Mouse (Mus musculus): Measurements from ENCODE around the gene Klhl40. TPM values are rescaled to one million over a fixed set of nuclear protein-coding genes. Genes with fewer than 3 reads are reported as not detected.

The Klhl40 gene
- total RNA-seq (2017), result not detected in 2 replicates

GRCm38 (mm10) chr9:121777484-121778065 is at the start of gene Klhl40:
Gene Klhl40 (plus strand): TSS chr9:121777607.
- ATAC-seq (ENCODE audit: extremely low read depth, insufficient number of reproducible peaks, low FRiP score, poor library complexity, severe bottlenecking), result no peak

DNA sequence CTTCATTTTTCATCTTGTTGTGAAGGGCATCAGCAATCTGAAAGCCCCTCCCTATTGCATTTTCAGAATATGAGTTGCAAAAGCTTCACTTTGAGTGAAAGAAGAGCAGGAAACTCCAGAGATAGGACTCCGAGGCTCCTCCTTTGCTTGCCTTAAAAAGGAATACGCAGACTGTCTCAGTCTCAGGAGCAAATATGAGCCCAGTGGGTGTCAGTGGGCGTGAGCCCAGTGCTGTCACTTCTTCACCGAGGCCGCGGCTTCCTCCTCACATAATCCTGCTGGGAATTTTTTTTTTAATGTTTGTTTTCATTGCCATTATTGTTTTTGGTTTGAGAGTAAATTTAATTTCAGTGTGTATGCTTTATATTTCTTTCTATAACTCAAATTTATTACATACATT is 36.9 kb upstream of the Klhl40 start:
- ATAC-seq (ENCODE audit: extremely low read depth, insufficient number of reproducible peaks, low FRiP score, poor library complexity, severe bottlenecking), result no peak

DNA sequence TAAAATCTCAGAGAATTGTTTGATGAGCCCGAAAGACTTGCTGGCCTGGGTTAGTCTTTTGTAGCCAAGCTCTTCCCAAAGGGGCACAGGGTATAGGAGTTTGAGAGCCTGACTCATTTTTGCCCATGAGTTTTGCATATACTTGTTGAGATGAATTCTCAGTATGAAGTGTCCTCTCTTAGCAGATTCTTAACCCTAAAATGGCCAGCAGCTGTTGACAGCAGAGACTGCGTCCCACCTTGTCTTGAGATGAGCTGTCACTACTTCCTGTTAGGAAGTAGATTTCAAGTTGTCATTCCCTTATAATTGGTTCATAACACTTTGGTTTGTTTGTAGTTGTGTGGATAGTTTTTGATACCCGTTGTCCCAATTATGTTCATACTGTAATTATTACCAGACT is 36.2 kb upstream of the Klhl40 start:
- no peak for ATAC-seq (ENCODE audit: extremely low read depth, insufficient number of reproducible peaks, low FRiP score, poor library complexity, severe bottlenecking)

DNA sequence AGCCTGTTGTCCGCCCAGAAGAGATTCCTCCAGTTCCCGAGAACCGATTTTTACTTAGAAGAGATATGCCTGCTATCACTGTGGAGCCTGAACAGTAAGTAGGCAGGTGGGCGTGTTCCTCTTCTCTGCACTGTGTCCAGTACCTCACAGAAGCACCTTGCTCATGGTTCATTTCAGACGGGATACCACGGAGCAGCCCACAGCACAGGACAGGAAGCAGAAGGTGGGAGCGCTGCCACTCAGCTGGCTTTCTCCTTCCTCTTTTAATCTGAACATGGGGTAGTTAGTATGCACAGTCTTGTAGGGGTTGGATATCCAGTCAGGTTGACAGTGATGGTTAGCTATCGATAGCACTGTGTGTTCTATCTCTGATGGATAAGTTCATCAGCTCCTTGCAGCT is 33.4 kb upstream of the Klhl40 start:
- ATAC-seq (ENCODE audit: extremely low read depth, insufficient number of reproducible peaks, low FRiP score, poor library complexity, severe bottlenecking), result no peak

GRCm38 (mm10) chr9:121752774-121753173 is 24.6 kb upstream of the Klhl40 start:
- no peak for ATAC-seq (ENCODE audit: extremely low read depth, insufficient number of reproducible peaks, low FRiP score, poor library complexity, severe bottlenecking)

DNA sequence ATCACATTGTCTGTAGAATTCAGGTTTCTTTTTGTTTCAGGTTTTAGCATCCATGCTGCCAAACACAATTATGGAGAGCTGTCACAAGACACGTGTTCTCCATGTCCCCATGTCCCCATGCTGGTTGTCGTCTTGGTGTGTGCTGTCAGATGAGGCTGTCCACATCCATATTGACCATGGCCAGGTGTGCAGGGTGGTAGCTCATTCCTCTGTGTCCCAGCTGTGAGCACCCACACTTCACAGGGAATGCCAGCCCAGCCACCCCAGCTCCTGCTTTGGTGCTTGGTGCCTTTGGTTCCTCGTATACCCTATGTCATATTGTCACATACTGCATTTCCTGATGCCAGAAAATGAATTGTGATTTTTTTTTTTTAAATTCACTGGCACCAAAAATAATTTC is 22.8 kb upstream of the Klhl40 start:
- ATAC-seq (ENCODE audit: extremely low read depth, insufficient number of reproducible peaks, low FRiP score, poor library complexity, severe bottlenecking), result no peak

GRCm38 (mm10) chr9:121756785-121757184 is 20.6 kb upstream of the Klhl40 start:
- ATAC-seq (ENCODE audit: extremely low read depth, insufficient number of reproducible peaks, low FRiP score, poor library complexity, severe bottlenecking), result no peak

DNA sequence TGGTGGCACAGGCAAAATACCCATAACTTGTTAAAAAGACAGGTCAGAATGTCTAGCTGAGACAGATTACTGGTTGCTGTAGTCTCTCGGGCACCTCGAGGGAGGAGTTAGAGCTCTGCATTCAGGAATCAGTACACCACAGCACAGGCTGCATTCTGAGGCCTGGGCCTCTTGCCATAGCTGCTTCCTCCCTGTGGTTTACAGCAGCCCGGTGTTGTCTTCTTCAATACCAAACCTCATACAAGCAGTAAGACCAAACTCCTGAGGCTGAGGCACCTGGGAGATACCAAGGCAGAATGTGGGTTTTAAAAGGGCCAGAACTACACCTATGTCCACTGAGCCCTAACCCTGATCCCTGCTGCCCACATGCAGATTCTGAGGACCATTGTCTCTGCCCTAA is 20.0 kb upstream of the Klhl40 start:
- ATAC-seq (ENCODE audit: extremely low read depth, insufficient number of reproducible peaks, low FRiP score, poor library complexity, severe bottlenecking), result no peak

DNA sequence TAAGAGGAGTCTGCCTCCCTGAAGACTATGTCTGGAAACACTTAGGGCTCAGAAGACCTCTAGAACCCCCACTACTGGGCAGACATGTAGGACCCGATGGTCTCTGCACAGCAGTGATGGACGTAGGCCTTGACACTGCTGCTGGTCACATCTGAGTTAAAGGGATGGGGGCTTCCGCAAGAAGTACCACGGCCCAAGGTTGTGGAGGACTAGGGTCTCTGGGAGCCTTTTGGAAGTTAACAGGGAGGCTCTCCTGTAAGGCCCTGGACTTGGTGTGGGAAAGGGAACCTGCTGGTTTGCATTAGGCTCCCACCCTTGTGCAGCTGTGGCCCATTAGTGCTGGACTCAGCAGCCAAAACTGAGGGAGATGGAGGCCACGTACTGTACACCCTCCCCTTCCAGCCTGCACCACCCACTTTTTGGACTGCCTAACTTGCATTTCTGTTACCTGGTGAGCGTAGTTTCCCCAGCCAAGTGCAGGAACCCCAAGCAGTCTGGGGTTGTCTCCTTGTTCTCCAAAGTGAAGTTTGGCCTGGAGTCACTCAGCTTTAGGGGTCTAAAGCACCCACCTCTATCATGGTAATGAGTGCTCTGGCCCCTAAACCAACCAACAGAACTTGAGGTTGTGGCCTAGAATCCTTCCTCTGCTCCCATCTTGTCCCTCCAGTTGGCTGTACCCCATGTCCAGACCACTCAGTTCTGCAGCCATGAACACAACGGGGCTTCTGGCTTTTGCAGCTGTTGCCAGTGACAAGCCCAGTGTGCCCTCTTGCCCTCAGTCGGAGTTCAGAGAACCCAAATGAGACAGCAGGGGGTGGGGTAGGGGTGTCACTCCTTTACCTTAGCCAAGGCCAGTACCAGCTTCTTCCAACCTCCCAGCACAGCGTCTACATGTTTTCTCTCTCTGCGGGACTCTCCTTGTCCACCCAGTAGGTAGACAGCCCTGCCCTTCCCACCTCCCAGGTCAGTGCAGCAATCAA is 19.3 kb upstream of the Klhl40 start:
- ATAC-seq (ENCODE audit: extremely low read depth, insufficient number of reproducible peaks, low FRiP score, poor library complexity, severe bottlenecking), result no peak

DNA sequence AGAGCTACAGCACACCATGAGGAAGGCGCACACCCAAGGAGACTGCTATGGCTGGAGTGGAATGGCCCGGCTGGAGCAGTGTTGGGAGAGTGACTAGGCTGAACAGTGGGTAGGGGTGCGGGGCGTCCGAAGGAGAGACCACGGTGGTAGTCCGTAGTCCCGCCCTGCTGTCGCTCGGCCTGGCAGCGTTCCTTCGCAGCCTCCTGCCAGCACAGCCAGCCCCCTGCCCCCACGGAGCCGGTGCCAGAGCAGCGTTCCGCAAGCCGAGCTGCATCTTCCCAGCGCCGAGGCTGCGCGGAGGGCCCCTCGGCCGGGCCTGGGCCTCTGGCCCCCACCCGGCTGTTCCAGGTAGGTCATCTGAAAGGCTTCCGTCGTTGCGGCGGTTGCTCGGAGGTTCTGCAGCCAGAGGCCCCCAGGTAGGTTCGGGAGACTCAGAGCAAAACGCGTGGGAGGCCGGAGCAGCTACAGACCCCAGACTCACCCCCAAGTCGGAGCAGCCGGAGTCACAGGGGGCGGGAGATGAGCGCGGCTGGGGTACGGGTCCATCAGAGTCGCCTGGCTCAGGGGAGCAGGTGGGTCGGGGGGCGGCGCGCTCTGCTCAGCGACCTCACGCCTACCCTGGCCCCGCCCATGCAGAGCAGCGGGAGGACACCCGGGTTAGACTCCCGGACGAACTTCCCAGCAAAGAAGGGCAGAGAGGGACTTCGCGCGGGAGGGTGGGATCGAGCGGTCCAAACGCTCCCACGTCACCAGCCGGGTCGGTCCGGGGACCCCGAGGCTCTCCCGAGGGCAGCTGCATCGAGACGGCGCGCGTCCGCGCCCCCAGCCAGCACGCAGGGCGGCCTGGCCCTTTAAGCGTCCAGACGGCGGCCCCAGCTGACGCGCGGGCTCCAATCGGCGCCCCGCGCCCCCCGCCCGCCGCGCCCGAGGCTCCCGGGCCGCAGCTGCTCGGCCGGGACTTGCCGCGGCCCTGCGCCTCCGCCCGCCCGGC is 18.0 kb upstream of the Klhl40 start, which contains the start of gene Zfp651:
TSS of gene Zfp651 (plus strand) at position 240 of the 991 bp plus-strand sequence.
- no peak for ATAC-seq (ENCODE audit: extremely low read depth, insufficient number of reproducible peaks, low FRiP score, poor library complexity, severe bottlenecking)

DNA sequence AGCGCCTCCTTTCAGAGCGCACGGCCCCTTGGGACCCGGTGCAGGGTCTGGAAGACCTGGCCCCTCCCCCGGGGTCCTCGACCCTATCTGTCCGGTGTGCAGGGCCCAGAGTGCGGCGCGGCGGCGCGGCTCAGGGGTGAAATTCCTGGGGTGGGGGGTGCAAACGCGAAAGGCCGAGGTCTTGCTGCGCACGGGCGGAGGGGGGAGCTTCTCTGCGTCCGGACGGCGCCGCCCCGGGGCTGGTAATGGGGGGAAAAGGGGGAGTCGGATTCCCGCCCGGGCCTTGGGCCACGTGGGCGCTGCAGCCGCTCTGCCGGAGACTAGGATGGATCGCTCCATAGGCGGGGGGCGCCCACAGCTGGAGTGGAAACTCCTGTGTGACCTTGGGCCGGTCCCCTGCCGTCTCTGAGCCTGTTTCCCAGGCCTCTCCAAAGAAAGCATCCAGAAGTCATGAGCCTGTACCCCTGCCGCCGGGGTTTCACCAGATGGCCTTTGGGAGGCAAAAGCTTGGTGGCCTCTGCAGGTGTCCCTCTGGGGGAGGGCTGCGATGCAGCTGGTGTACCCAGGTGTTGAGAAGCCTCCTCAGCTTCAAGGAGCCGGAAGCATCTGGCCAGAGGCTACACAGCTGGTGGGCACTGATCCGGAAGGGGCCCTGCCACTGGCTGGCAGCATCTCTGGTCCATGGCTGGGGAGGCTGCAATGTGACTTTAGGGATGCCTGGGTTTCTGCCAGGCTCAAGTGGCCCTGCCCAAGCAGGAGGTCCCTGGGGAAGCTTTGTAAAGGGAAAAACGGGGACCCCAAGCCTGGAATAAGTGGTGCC is 16.9 kb upstream of the Klhl40 start:
- no peak for ATAC-seq (ENCODE audit: extremely low read depth, insufficient number of reproducible peaks, low FRiP score, poor library complexity, severe bottlenecking)

GRCm38 (mm10) chr9:121761091-121761665 is 16.2 kb upstream of the Klhl40 start:
- no peak for ATAC-seq (ENCODE audit: extremely low read depth, insufficient number of reproducible peaks, low FRiP score, poor library complexity, severe bottlenecking)

DNA sequence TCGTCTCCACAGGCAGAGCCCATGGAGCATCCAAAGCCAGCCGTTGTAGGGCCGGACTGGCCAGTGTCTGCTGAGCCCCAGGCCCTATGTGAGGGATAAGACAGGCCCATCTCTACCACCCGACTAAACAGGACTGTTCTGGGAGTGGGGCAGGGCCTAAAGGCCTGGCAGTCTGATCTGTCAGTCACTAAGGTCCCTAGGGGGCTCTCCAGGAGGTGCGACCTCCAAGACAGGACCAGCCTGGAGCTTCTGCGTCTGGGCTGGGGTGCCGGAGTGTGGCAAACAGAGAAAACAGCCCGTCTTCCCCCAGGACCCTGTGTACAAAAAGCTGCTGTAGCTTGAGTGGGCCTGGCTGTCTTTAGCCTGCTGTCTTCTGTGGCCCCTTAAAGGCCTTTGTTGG is 15.6 kb upstream of the Klhl40 start:
- ATAC-seq (ENCODE audit: extremely low read depth, insufficient number of reproducible peaks, low FRiP score, poor library complexity, severe bottlenecking), result no peak

DNA sequence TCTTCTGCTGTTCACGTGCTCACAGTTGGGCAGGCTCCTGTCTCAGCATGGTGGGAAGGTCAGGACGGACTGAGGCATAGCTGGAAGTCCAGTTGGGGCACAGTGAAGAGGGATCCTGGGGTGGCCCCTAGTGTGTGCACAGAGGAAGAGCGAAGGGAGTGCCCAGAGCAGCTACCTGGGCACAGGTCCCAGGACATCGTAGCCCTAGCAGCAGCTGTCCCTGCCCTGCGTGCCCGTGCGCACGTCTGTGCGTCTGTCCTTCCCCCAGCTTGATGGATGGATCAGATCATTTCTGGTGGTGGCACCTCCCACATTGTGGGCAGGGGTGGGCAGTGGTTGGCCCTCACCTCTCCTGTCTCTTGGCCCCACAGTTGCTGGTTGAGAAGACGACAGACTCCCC is 15.2 kb upstream of the Klhl40 start:
- ATAC-seq (ENCODE audit: extremely low read depth, insufficient number of reproducible peaks, low FRiP score, poor library complexity, severe bottlenecking), result no peak

GRCm38 (mm10) chr9:121762761-121763160 is 14.6 kb upstream of the Klhl40 start:
- ATAC-seq (ENCODE audit: extremely low read depth, insufficient number of reproducible peaks, low FRiP score, poor library complexity, severe bottlenecking), result no peak

GRCm38 (mm10) chr9:121763716-121764115 is 13.7 kb upstream of the Klhl40 start:
- ATAC-seq (ENCODE audit: extremely low read depth, insufficient number of reproducible peaks, low FRiP score, poor library complexity, severe bottlenecking), result no peak

DNA sequence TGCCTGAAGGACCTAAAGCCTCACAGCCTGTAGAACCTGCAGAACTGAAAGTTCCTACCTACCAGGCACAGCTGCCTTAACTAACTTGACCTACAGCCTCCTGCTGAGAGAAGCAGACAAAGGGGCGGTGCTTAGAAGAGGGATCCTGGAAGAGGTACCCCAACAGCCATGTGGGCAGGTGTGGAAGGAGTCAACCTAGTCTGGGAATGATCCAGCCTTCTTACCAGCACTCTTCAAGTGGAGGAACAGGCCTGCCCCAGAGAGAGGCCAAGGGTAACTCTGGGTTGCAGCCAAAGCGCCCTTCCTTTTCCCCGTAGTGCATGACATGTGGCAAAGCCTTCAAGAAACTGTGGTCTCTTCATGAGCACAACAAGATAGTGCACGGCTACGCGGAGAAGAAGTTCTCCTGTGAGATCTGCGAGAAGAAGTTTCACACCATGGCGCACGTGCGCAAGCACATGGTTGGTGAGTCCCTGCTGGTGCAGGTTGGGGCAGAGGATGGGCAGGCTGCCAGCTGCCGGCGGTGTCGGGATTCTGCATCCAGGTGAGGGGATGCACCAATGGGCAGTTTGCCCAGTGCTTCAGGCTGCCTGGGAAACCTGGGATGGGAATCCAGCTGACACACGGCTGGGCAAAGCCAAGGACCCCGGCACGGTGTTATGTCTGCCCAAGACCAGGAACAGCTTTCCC is 12.1 kb upstream of the Klhl40 start:
- no peak for ATAC-seq (ENCODE audit: extremely low read depth, insufficient number of reproducible peaks, low FRiP score, poor library complexity, severe bottlenecking)

All from neutrophil, adult 5-6 weeks (primary cell).